Mouse (Mus musculus): ENCODE measurements around the gene Pax2. TPM values are rescaled to one million over a fixed set of nuclear protein-coding genes. Genes with fewer than 3 reads are reported as not detected.
A peak's percentile ranks its signal among the peaks of the same experiment; 100 is the strongest.

Pax2 gene
- total RNA-seq (2021): not detected in 2 replicates
- long read RNA-seq: 0 reads

DNA sequence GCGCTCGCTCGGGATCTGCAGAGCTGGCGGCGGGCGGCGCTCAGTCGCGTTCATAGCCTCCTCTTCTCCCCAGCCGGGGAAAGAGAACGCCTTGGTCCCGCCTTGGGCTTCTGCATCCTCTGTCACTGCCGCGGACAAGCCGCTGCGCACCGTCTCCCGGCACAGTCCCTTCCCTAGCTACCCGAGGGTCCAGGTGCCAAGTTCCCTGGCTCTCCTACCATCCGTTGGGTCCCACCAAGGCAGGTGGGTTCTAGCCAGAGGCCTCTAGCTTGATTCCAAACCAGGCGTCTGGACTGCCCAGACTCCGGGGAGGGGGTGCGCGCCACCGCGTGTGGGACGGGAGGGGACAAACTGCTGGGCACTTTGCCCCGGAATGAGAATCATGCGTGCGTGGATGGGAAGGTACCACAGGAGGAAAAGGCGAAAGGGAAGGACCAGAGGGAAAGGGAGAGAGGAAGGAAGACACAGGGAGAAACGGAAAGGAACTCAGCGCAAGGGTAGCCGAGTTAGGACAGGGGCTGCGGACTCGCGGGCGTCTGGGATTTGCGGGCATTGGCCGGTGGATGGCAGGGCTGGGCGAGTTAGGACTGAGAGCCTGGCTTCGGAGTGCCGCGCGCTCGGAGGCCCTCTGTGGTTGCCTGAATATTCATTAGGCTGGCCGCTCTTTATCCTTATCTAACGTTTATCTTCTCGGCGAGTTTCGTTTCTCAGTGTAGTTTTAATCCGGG, at the start of gene Pax2:
TSS of gene Pax2 (plus strand) at position 353 of the 728 bp plus-strand sequence.
- DNase-seq: no peak

DNA sequence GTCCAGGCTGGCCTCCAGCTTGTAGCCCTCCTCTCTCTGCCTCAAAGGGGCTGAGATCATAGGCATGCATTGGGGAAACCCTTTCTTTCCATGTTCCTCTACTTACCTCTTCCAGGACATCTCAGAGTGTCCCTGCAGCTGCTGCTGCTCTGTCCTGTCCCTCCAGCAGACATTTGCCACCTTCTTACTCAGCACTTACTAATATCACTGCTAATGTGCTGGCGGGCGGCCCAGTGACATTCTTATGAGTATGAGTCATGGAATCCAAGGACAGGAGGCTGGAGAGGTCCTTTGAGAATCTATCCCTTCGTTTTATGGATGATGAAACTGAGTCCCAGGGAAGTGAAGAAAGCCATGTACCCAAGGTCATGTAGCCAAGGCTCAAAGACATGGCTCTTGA, 47.0 kb upstream of the Pax2 start:
- peak; percentile 88 for DNase-seq

DNA sequence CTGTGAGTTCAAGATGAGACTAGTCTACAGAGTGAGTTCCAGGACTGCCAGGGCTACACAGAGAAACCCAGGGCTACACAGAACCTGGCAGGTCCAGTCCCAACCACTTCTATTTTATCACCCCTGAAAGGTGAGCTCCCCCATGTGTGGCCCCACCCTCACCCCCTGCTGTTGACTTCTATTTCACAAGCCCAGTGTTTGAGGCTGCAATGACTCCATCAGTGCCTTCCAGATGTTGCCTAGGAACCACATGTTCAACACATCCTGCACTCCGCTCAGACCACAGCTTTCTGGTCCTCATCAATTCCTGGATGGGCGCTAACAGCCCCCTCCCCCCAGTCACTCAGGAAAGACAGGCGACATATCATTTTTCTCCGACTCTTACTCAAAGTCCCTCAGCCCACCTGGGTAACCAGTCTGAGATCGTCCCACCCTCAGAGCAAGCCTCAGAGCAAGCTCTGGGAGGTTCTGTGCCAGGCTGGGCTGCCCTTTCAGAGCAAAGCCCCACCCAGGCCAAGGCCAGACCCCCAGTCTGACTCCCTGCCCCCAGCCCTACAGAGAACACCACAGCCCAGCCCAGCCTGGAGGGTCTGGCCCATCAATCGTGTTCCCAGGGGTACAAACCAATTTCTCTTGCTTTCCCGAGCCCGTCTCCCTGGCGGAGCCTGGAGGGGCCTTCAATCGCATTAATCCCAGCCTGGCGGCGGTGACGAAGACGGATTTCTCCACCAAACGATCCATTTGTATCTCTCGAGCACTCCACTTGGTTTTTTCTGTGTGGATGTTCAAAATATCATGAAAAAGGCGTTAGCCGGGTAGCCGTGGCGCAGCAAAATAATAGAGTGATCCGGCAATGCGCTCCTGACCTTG, 38.9 kb upstream of the Pax2 start:
- no peak for DNase-seq

DNA sequence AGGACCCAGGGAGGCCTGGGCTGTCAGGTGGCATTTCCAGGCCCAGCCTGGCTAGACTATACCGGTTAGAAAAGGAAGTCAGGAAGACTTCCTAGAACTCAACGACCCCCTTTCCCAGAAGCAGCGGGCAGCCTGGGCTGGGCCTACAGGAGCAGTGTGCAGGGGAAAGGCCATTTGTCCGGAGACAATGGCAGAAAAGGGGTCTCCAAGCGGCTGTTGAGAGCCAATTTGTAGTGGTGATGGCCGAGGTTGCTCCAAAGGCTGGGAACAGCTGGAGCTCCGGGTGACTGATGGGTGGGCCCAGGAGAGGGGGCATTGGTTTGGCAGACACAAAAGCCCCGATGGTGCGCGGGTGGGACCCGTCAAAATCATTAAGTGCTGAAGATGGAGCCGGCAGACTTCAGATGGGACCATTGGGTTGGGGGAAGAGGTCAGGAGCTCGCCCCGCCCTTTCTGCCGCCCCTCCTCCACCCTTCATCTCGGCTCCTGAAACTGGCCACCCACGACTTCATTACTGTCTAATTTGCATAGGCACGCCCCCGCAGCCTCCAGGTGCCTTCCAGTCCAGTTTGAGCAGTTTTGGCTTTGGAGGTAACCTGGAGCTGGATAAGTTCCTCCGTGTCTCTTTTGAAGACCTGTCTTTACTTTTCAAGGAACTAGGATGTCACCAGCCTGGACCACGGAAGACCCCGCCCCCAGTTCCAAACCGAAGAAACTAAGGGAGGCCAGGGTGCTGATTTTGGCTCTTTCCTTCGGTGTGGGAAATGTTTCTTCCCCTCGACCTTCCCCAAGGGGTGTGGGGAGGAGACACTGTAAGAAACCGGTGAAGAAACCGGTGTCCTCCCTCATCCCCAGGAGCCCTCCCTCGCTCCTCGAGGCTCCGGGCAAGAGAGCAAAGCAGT, 36.3 kb upstream of the Pax2 start:
- no peak for DNase-seq

DNA sequence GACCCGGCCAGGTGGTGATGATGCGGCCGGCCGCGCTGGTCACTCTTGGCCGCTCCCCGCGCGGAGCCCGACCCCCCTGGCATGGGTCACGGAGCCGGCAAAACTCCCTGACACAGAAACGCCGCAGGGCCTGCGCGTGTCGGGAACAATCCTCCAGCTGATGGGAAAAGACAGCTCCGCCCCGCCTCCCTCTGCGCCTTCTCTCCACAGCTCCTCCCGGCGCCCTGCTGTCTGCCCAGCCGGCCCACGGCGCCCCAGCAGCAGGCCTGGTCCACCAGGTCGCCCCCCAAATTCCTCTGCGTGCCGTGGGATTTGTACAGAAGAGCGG, 35.7 kb upstream of the Pax2 start:
- peak; percentile 42 for DNase-seq

DNA sequence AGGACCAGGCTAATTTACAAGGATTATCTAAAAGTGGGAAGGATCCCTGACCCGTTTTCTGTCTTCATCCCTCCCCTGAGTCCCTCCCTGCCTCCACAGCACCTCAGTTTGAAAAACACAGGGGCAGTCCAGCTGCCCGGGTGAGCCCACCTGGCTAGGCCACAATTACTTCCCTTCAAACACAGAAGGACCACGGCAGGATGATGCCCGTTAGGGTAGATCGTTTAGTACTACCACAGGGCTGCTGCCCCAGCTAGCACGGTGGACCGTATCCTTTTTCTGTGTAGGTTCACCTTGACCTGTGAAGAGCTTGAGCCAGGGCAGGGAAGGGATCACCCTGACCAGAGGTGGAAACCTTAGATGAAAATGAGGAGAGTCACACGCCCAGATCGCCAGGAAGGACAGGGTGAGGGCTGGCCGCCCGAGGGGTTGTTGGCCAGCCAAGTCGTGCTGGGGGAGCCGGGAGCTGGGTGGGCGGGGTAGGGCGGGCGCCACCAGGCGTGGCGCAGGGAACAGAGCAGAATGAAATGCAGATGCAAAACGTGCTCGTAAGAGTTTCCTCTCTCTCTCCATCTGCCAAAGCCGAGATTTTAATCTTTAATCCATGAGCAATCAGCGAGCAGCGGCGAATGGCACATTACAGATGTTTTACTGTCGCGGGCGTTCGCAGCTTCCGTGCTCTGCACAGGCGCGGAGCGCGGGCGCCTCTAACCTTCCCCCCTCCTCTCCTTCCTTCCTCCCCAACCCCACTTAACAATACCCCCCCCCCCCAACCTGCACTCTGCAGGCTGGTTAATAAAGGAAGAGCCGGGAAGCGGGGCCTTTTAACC, 32.0 kb upstream of the Pax2 start:
- no peak for DNase-seq

DNA sequence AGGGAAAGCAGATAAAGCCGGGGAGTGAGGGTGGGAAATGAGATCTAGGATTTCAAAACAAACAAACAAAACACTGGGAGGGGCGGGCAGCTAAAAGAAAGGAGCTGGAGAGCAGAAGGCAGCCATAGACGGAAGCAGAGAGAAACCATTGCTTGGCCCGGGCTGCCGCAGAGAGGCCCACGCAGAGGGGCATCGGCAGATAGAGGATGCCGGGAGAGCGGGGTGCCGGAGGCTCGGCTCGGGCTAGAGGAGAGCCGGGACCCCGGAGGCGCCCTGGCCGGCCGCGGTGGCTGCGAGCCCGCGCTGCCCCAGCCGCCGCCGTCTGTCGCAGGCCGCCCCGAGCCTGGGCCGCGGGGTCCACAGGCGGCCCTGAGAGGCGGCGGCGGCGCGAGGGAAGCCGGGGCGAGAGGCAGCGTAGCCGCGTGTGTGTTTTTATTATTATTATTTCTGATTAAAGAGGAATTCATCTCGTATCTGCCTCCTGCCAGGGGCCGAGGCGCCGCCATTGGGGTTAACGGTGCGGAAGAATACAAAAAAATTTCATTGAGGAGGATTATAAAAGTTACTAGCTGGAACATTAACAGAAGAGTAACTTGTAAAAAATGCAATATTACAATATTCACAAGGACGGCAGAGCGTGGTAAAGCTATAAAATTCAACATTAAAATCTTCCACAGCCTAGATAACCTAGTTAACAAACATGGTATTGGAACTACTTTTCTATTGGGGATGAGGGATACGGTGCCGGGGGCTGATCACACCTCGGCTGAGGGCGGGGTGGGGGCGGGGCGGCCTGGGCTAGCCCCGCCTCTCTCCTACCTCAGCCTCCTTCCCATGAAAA, 29.7 kb upstream of the Pax2 start:
- DNase-seq: peak; percentile 34

DNA sequence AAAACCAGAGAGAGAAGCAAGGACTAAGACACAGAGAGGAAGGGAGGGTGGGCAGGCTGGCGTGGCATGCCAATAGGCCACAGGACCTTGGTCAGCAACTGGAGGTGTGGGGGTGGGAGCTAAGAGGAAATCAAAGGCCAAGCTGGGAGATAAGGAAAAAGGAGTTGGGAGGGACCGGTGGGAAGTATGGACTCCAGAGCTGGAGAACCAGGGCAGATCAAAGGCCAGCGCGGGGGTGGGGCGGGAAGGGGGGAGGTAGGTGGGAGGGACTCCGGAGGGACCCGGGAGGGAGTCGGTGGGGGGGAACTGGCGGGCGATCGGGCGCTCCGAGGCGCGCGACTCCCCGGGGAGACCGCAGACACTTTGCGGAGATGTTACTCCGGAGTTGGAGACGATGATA, 21.7 kb upstream of the Pax2 start:
- no peak for DNase-seq

DNA sequence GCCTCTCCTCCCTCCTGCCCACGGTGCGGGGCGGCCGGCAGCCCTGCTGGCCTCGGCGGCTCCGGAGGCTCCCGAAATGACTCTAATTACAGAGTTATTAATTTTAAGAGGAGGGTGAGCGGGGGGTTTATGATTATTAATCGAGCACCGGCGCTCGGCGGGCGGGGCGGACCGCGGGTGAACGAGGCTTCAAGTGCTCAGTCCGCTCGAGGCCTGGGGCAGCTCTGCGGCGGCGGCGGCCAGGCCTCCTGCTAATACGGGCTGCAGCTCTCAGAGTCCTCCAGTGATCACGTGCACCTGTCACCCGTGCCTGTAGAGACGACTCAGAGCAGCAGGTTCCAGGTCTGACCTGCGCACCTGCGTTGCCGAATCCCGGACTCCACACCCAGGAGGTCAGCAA, 21.2 kb upstream of the Pax2 start:
- no peak for DNase-seq

DNA sequence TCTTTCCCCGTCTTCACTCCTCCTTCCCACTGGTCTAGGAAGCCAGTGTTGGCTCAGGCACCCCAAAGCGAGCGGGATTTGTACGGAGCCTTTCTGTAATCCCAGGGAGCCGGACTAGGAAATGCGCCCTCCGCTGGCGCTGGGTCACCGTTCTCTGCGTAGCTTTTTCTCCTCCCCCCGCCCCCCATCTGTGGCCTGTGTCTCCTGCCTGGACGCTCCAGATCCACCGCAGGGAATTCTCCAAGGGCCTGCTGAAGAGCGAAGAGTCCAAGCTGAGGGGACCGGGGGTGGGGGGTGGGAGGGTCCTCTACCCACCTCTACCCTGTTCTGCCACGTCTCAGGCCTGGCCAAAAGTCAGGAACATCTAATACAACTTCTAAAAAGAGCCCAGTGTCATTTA, 15.5 kb upstream of the Pax2 start:
- no peak for DNase-seq

DNA sequence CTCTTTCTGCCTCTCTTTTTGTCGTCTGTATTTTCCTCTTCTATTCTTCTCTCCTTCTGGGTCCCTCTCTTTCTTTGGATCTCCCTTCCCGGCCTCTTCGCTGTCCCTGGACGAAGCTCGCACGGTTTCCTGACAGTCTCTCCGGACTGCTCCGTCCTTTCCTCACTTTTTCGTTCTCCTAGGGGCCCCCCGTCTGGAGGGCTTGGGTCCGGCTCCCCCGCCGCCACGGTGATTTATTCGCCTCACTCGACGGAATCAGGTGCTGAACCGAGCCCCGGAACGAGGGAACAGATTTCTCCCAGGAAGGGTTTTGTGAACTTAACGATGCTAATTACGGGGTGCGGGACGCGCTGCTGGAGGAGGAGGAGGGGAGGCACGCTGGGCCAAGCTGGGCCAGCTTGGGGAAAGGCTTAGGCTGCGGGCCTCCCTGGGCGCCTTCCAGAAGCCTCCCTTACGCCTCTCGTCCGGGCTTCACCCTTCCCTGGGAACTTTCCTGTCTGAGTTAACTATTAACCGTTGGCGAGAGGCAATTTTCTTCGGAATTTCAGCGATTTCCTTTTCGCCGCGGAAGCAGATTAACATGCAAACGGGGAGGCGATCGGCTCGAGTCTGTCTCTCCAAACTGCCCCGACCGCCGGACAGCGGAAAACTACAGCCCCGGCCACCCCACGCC, 14.6 kb upstream of the Pax2 start:
- no peak for DNase-seq

DNA sequence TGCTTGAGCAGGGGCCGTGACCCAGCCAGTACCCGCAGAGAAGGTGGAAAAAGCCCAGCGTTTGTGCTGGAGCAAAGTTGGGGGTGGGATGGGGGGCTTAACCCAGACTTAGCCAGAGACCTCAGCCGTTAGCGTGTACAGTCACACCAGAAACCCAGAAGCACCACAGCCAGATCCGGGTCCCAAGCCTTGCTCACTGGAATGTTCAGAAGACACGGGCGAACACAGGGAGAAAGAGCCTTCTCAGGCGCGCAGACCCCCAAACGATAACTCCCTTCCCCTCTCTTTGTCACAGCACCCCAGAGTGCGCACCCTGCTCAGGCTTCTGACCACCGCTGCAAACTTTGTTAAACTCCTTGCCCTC, 14.1 kb upstream of the Pax2 start:
- no peak for DNase-seq

DNA sequence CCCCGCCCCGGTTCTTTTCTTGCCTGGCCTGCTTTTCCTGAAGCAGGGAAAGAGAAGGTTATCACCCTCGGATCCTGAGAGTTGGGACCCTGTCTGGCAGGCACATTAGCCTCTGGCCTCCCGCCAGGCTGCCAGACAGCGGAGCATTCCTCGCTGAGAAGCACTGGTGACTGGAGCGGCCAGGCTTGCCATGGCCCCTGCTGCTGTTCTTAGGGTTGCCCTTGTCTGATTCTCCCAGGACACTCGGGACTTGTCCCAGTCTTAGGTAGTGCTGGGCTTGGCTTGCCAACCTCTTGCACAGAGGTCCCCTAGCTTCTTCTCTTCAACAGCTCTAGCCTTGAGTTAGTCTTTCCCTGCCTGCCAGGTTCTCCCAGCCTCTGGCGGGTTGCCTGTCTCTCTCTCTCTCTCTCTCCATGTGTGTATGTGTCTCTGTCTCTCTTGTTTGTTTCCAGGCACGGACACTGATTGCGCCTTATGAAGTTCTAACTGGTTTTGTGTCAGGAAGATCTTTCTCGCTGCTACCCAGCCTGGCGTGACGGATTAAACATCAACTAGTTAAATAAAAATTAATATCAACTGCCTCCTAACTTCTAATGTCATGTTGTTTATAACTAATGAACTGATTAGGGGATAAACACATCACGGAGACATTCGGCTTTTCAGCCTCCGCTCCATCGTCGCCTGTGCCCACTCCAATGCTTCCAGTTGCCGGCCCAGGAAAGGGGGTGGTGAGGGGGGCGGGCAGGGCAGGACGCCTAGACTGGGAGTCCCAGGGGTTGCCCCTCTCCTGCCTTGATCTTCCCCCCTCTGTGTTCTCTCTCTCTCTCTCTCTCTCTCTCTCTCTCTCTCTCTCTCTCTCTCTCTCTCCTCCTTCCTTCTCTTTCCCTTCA, 13.5 kb upstream of the Pax2 start:
- no peak for DNase-seq

DNA sequence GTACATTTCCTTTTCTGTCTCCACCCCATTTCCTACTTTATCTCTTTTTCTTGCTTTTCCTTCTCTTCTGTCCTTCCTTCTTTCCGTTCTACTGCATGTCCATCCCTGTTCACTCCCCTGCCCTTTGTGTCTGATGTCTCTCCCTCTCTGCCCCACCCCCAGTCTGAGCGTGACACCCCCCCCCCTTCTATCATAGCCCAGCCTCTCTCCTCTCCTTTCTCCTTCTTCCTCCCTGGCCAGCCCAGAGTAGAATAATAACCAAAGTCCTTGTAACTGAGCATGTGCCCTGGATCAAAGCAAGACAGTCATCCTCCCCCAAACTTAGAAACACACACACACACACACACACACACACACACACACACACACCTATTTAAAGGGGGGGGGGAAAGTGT, 12.8 kb upstream of the Pax2 start:
- no peak for DNase-seq

DNA sequence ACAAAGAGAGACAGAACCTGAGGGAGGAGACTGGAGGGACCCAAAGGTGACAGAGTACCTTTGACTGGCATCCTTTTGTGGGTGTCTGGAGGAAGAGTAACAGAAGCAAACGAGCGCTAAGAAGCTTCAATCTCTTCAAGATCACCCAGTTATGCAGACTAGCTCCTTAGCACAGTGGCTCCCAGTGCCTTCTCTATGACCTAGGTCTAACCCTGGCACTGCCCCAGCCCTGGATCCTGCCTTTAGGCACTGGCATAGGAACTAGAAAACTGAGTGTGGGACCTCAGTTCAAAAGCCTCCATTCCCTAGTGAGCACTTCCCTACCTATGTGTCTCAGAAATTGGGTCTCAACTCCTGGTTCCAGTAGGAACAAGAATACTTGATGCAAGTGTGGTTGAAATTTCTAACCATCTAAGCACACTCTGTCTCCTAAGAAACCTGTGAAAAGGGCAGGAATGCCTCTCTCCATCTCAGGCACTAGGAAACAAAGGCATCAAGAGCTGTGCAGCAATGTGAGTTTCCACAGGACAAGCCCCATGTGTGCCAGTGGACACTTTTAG, 11.8 kb upstream of the Pax2 start:
- DNase-seq: no peak

DNA sequence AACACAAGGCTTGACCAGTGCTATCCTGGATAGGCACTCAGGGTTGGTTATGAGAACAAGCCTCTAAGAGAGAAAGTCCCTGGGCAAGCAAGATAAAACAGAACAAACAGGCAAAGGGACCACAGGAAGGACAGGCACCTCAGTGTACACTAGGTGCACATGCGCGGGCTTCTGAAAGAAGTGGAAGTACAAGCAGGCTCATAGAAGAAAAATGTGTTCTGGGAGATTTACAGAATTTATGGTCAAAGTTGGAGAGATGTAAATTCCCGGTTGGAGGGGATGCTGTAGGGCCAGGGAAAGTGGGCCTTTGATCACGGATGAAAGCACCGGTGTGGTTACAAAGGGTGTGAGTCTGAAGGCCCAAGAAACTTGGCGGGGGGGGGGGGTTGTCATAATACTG, 10.1 kb upstream of the Pax2 start:
- no peak for DNase-seq

DNA sequence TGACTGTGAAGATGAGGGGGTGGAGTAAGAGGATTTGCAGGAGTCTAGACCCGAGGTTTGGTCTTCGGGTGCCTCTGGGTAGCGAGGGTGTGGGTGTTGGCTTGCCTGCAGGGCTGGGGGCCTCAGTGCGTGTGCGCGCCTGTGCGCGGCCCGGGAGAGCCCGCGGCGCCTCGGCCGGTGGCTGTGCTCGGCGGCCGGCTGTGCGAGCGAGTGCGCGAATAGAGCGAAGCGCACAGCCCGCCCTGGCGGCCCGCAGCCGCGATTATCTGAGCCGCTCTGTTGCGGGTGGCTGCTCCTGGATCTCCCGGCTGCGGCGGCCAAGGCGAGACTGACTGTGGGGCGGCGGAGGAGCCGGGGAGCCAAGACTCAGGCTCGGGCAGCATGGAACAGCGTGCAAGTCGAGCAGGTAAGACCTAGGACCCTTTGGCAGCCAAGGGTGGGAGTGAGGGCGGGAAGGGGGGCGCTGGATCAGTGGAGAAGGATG, 9.3 kb upstream of the Pax2 start:
- DNase-seq: no peak

DNA sequence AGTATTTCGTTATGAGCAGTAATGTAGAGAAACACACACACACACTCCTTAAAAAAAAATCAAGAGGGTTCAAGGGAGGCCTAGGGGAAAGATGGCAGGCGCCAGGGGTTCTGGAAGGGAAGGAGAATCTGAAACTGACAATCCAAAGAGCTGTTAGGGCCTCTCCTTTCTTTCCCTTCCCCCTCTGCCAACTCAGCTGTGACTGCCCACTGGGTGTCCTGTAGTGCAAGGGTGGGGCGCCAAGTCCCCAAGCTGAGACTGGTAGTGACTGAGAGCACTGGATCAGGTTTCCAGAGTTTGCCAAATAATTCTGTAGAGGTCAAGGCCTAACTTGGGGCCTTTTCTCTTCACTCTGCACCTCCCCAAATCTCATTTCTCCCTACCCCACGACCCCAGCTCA, 8.4 kb upstream of the Pax2 start:
- DNase-seq: no peak

DNA sequence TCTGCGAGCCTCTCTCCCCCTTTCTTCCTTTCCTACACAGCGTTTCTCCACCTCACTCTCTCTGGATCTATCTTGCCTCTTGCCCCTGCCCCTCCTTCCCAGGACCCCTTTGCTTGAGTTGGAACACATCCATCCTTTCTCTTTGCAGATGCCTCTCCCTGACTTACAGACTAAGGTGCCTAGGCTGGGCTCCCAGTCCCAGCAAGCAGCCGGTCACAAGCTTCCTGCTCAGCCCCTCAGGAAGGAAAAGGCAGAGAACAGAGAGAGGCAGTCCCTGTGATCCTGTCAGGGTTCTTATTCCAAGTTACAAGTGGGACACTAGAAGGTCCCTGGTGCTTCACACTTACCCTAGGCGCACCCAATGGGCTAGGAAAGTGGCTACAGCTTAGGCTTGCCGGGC, 7.6 kb upstream of the Pax2 start:
- no peak for DNase-seq

Data from adrenal gland, postnatal 25 days (tissue).